Mouse (Mus musculus): ENCODE measurements around the gene Tsacc.

DNA sequence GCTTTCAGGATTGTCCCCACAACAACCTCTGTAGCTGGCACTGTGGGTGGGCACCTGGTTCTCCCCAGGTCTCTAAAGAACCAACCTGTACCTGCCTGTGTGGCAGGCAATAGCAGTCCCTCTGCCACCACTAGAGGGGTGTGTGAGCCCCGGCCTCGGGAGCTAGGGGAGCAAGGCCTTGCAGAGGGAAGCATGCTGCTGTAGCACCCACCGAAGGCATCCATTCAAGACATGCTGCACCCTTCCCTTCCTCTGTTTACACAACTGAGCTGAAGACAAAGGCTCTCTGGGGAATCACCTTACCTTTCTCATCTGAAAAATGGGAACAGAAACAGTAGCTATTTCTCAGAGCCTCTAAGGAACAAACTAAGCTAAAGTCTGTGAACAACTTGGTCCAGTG, 61.6 kb downstream of the Tsacc start:
- peak; percentile 49; the same call in 1 of the 2 replicates for TF ChIP-seq CTCF (IDR thresholded peaks at IDR 0.05; ENCODE audit: control insufficient read depth, insufficient read depth, low read length)
- no peak for TF ChIP-seq POLR2A (IDR thresholded peaks at IDR 0.05; ENCODE audit: borderline replicate concordance, control insufficient read depth, low read depth, low read length)

Measured in bone marrow, adult 2 months (tissue).